Mouse (Mus musculus): ENCODE results near the gene Thsd7a. TPM values are rescaled to one million over a fixed set of nuclear protein-coding genes. Genes with fewer than 3 reads are reported as not detected.

Gene Thsd7a
- total RNA-seq, 1 experiment: 3.3 TPM

DNA sequence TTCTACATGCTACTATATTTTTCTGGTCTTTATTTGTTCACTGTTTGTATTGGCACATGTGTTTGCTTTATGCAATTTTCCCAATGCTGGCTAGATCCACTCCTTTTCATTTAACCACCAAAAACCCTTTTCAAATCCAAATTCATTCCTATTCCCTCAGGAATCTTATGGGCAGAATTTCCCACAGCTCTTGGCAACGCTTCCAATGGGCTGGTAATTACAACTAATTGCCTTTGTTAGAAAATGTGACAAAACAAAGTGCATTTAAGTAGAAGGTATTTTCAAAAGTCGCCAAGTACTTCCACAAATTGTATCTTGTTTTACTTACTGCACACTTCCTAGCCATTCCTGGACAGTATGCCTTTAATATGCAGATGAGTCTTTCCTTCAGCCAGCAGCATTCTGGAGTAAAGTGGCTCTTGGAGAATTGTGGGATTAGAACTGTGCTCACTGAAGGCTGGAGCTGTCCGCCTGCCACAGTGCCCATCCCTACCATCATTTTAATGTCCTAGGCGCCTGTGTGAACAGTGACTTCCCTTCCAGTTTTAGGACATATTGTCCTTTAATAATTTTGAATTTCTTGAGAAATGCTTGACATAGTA lies 199.1 kb downstream of the Thsd7a start:
- no peak for TF ChIP-seq ZNF384 (IDR thresholded peaks at IDR 0.05; ENCODE audit: low read depth, low read length)
- TF ChIP-seq MAFK (IDR thresholded peaks at IDR 0.05; ENCODE audit: insufficient read depth, low read depth, low read length): no peak
- TF ChIP-seq CHD2 (IDR thresholded peaks at IDR 0.05; ENCODE audit: low read depth, low read length): no peak
- TF ChIP-seq HCFC1 (IDR thresholded peaks at IDR 0.05; ENCODE audit: borderline replicate concordance, insufficient read depth, low read length): no peak
- TF ChIP-seq ZC3H11A (IDR thresholded peaks at IDR 0.05; ENCODE audit: borderline replicate concordance, low read depth, low read length): no peak

DNA sequence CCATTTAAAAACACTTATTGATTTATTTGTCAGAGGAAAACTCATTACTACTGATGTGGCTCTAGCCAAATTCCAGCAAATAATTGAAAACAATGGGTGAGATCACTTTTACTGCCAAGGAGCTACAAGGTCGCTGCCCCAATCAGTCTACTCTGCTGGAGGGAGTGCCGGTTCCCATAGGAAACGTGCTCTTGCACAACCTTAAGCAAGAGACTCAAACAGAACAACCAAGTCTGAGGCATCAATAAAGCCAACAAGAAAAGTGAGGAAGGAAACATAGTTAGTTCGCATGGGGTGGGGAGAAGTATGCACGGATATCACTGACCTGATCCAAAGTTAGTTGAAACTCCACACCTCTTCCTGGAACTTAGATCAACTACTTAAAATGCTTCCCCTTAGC lies 205.1 kb downstream of the Thsd7a start:
- Histone ChIP-seq H3K4me1 (ENCODE audit: control insufficient read depth in 2 of 2, insufficient read depth in 2 of 2, low read length in 2 of 2, poor library complexity in 1 of 2) (no peaks in the 10 kb centered on the region), H3K4me3 (ENCODE audit: insufficient read depth in 1 of 2, low read depth in 1 of 2, low read length in 2 of 2, poor library complexity in 1 of 2, severe bottlenecking in 1 of 2) (no peak overlapping the region), H3K9me3 (ENCODE audit: control insufficient read depth, insufficient read depth, low read depth, low read length) (no peaks in the 10 kb centered on the region), H3K36me3 (ENCODE audit: control insufficient read depth, insufficient read depth, low read length, poor library complexity, severe bottlenecking) (no peaks in the 10 kb centered on the region), H3K27ac (ENCODE audit: insufficient read depth, low read depth, low read length, poor library complexity, severe bottlenecking) (no peak overlapping the region), H3K9ac (ENCODE audit: insufficient read depth, low read depth, low read length, poor library complexity, severe bottlenecking) (no peak overlapping the region)
- no peak for DNase-seq (ENCODE audit: low read depth, low spot score)
- in situ Hi-C loops (cut with MboI; ENCODE audit: low sequenced_read_pairs in 2 of 2, unreplicated experiment in 2 of 2): no loop called here
- TF ChIP-seq CHD2 (IDR thresholded peaks at IDR 0.05; ENCODE audit: low read depth, low read length) (no peak), ZNF384 (IDR thresholded peaks at IDR 0.05; ENCODE audit: low read depth, low read length) (no peak), HCFC1 (IDR thresholded peaks at IDR 0.05; ENCODE audit: borderline replicate concordance, insufficient read depth, low read length) (no peak), MAFK (IDR thresholded peaks at IDR 0.05; ENCODE audit: insufficient read depth, low read depth, low read length) (no peak), ZC3H11A (IDR thresholded peaks at IDR 0.05; ENCODE audit: borderline replicate concordance, low read depth, low read length) (no peak)

More for the DNA sequence above, 199.1 kb downstream of the Thsd7a start:
- no peaks in the 10 kb centered on the region for H3K36me3 ChIP-seq (ENCODE audit: control insufficient read depth, insufficient read depth, low read length, poor library complexity, severe bottlenecking)
- no peak overlapping the region for H3K9ac ChIP-seq (ENCODE audit: insufficient read depth, low read depth, low read length, poor library complexity, severe bottlenecking)
- H3K4me3 ChIP-seq (ENCODE audit: insufficient read depth in 1 of 2, low read depth in 1 of 2, low read length in 2 of 2, poor library complexity in 1 of 2, severe bottlenecking in 1 of 2): no peak overlapping the region
- in situ Hi-C loops (cut with MboI; ENCODE audit: low sequenced_read_pairs in 2 of 2, unreplicated experiment in 2 of 2): no loop called here
- DNase-seq (ENCODE audit: low read depth, low spot score): no peak
- no peak overlapping the region for H3K27ac ChIP-seq (ENCODE audit: insufficient read depth, low read depth, low read length, poor library complexity, severe bottlenecking)
- no peaks in the 10 kb centered on the region for H3K4me1 ChIP-seq (ENCODE audit: control insufficient read depth in 2 of 2, insufficient read depth in 2 of 2, low read length in 2 of 2, poor library complexity in 1 of 2)
- no peaks in the 10 kb centered on the region for H3K9me3 ChIP-seq (ENCODE audit: control insufficient read depth, insufficient read depth, low read depth, low read length)

DNA sequence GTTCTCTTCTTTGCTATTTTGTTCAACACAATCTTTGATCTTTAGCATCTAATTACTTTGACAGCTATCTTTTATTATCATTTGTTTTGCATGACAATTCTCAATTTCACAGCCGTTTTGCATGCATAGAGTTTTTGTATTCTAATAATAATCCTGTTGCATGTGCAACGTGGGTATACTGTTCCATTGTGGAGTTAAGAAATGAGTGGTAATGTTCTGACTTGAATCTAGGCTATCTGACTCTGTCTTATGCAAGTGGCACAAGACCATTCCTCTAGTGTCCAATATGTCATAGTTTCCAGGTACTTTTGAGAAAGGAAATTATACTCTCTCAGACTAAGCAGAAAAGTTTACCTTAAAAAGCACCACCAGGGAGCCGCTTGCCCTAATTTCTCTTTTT lies 206.7 kb downstream of the Thsd7a start:
- H3K27ac ChIP-seq (ENCODE audit: insufficient read depth, low read depth, low read length, poor library complexity, severe bottlenecking): no peak overlapping the region
- no peak for DNase-seq (ENCODE audit: low read depth, low spot score)
- TF ChIP-seq ZNF384 (IDR thresholded peaks at IDR 0.05; ENCODE audit: low read depth, low read length): no peak
- no peak for TF ChIP-seq CHD2 (IDR thresholded peaks at IDR 0.05; ENCODE audit: low read depth, low read length)
- no peak for TF ChIP-seq MAFK (IDR thresholded peaks at IDR 0.05; ENCODE audit: insufficient read depth, low read depth, low read length)
- no peak for TF ChIP-seq HCFC1 (IDR thresholded peaks at IDR 0.05; ENCODE audit: borderline replicate concordance, insufficient read depth, low read length)
- no peak for TF ChIP-seq ZC3H11A (IDR thresholded peaks at IDR 0.05; ENCODE audit: borderline replicate concordance, low read depth, low read length)
- no peaks in the 10 kb centered on the region for H3K9me3 ChIP-seq (ENCODE audit: control insufficient read depth, insufficient read depth, low read depth, low read length)
- no peaks in the 10 kb centered on the region for H3K4me1 ChIP-seq (ENCODE audit: control insufficient read depth in 2 of 2, insufficient read depth in 2 of 2, low read length in 2 of 2, poor library complexity in 1 of 2)
- H3K4me3 ChIP-seq (ENCODE audit: insufficient read depth in 1 of 2, low read depth in 1 of 2, low read length in 2 of 2, poor library complexity in 1 of 2, severe bottlenecking in 1 of 2): no peak overlapping the region
- H3K9ac ChIP-seq (ENCODE audit: insufficient read depth, low read depth, low read length, poor library complexity, severe bottlenecking): no peak overlapping the region
- no peaks in the 10 kb centered on the region for H3K36me3 ChIP-seq (ENCODE audit: control insufficient read depth, insufficient read depth, low read length, poor library complexity, severe bottlenecking)
- in situ Hi-C loops (cut with MboI; ENCODE audit: low sequenced_read_pairs in 2 of 2, unreplicated experiment in 2 of 2): no loop called here

DNA sequence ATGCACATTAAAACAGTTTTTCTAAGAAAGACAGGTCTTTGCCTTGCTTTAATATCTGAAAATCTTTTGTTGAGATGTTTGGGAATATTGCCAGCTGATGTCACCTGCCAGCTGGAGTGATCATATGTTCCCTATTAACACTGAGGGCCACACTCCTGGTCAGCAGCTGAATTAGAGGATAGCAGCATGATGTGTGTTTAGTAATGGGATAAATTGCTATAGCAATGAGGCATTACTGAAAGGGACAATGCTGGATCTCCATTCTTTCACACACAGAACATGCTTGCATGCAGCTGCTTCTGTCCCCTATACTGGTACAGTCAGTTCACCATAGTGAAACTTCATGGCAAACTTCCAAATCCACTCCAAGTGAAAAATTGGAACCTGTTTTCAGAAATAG lies 230.1 kb downstream of the Thsd7a start:
- in situ Hi-C loops (cut with MboI; ENCODE audit: low sequenced_read_pairs in 2 of 2, unreplicated experiment in 2 of 2): no loop called here
- no peak overlapping the region for H3K9ac ChIP-seq (ENCODE audit: insufficient read depth, low read depth, low read length, poor library complexity, severe bottlenecking)
- no peak for DNase-seq (ENCODE audit: low read depth, low spot score)
- H3K4me1 ChIP-seq (ENCODE audit: control insufficient read depth in 2 of 2, insufficient read depth in 2 of 2, low read length in 2 of 2, poor library complexity in 1 of 2): no peaks in the 10 kb centered on the region
- H3K4me3 ChIP-seq (ENCODE audit: insufficient read depth in 1 of 2, low read depth in 1 of 2, low read length in 2 of 2, poor library complexity in 1 of 2, severe bottlenecking in 1 of 2): no peak overlapping the region
- TF ChIP-seq MAFK (IDR thresholded peaks at IDR 0.05; ENCODE audit: insufficient read depth, low read depth, low read length) (no peak), ZNF384 (IDR thresholded peaks at IDR 0.05; ENCODE audit: low read depth, low read length) (no peak), CHD2 (IDR thresholded peaks at IDR 0.05; ENCODE audit: low read depth, low read length) (no peak), ZC3H11A (IDR thresholded peaks at IDR 0.05; ENCODE audit: borderline replicate concordance, low read depth, low read length) (no peak), HCFC1 (IDR thresholded peaks at IDR 0.05; ENCODE audit: borderline replicate concordance, insufficient read depth, low read length) (no peak)
- H3K9me3 ChIP-seq (ENCODE audit: control insufficient read depth, insufficient read depth, low read depth, low read length): no peaks in the 10 kb centered on the region
- no peaks in the 10 kb centered on the region for H3K36me3 ChIP-seq (ENCODE audit: control insufficient read depth, insufficient read depth, low read length, poor library complexity, severe bottlenecking)
- H3K27ac ChIP-seq (ENCODE audit: insufficient read depth, low read depth, low read length, poor library complexity, severe bottlenecking): no peak overlapping the region

All from ES-E14 (cell line).